Mouse (Mus musculus): ENCODE measurements around the gene Gm20869. TPM values are rescaled to one million over a fixed set of nuclear protein-coding genes. Genes with fewer than 3 reads are reported as not detected.

Gm20869 gene
- polyA plus RNA-seq (2012; rRNA removed): not detected in 2 replicates

DNA sequence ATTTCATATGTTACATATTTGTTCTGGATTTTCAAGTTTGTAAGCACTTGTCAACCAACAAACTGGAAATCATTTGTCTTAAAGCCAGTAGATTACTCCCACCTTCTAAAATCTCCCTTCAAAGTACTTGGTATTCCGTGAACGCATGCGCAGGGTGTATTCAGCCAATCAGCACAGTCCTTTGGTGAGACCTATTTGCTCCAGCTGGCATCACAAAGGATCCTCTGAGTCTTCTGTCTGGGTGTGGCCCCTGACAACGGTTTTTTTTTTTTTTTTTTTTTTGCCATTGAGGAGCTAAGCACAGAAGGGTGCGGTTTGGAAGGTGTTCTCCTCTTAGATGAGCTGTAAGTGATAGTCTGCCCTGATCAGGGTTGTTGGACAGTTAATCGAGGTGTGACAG is at the start of gene Gm20869:
Gene Gm20869 (plus strand): TSS at position 301 of the 400 bp plus-strand sequence.

Other genes starting within 250 kb of the Gm20869 start
- gene Gm20870, start 222.6 kb downstream of the Gm20869 start, polyA plus RNA-seq (2012; rRNA removed): not detected in 2 replicates

All from stomach, adult 2 months (tissue).